Mouse (Mus musculus) bone marrow macrophage, adult 2 months (primary cell): ENCODE results near the gene Ccdc159. TPM values are rescaled to one million over a fixed set of nuclear protein-coding genes. Genes with fewer than 3 reads are reported as not detected.

Source experiments
- H3K27ac ChIP-seq: 2 replicates; pipeline ENCODE4 v1.5.1; 2012; ENCODE audit warnings: low read depth, low read length; ENCODE audit not compliant: insufficient read depth
- H3K4me1 ChIP-seq: 2 replicates; pipeline ENCODE4 v1.6.1; 2012; ENCODE audit warnings: low read length; ENCODE audit not compliant: control insufficient read depth, insufficient read depth
- H3K4me3 ChIP-seq: 2 replicates; pipeline ENCODE4 v1.5.1; 2012; ENCODE audit warnings: mild to moderate bottlenecking, low read length, moderate library complexity; ENCODE audit not compliant: insufficient read depth
- CTCF ChIP-seq: IDR thresholded peaks from 2 replicates; pipeline ENCODE4 v1.5.1; 2012; ENCODE audit warnings: low read depth, mild to moderate bottlenecking, low read length, moderate library complexity
- POLR2A ChIP-seq: IDR thresholded peaks from 2 replicates; pipeline ENCODE4 v1.6.1; 2012; ENCODE audit warnings: mild to moderate bottlenecking, low read depth, low read length, borderline replicate concordance
- polyA plus RNA-seq: library from polyadenylated mRNA; stranded (reverse); fragments of >200 nt; gene quantifications from 2 replicates; pipeline ENCODE4 v1.2.4, GENCODE M21; 2012; ENCODE audit not compliant: missing spikeins, insufficient read depth, insufficient read length

Ccdc159 gene
- polyA plus RNA-seq: 4.3 and 5.1 TPM in 2 replicates

- H3K27ac ChIP-seq: peak within 1 kb of the TSS; percentile 56
- H3K4me1 ChIP-seq: peaks cover 25% of the 10 kb centered on the region
- TF ChIP-seq CTCF (no peak), POLR2A (no peak)
- peak within 1 kb of the TSS; percentile 68 for H3K4me3 ChIP-seq
Measured at GRCm38 (mm10) chr9:21927208-21927753, at the start of gene Ccdc159, which contains the start of gene Tmem205. TSS of gene Ccdc159 (plus strand) at chr9:21927471. TSS of gene Tmem205 (minus strand) at chr9:21927556.

GRCm38 (mm10) chr9:21889229-21889628 lies 38.0 kb upstream of the Ccdc159 start:
- no peak overlapping the region for H3K27ac ChIP-seq
- no peak overlapping the region for H3K4me3 ChIP-seq

GRCm38 (mm10) chr9:21901223-21901820 lies 25.9 kb upstream of the Ccdc159 start:
- H3K4me1 ChIP-seq: no peaks in the 10 kb centered on the region
- H3K27ac ChIP-seq: no peak overlapping the region
- TF ChIP-seq POLR2A: no peak
- no peak for TF ChIP-seq CTCF
- peak overlapping the region; percentile 45 for H3K4me3 ChIP-seq

More at GRCm38 (mm10) chr9:21889229-21889628, 38.0 kb upstream of the Ccdc159 start:
- no peaks in the 10 kb centered on the region for H3K4me1 ChIP-seq
- TF ChIP-seq CTCF: no peak
- TF ChIP-seq POLR2A: no peak

GRCm38 (mm10) chr9:21904031-21904430 lies 23.2 kb upstream of the Ccdc159 start:
- peaks cover 5% of the 10 kb centered on the region; the same call in 1 of the 2 replicates for H3K4me1 ChIP-seq
- no peak overlapping the region for H3K27ac ChIP-seq
- no peak overlapping the region for H3K4me3 ChIP-seq
- TF ChIP-seq POLR2A (no peak), CTCF (no peak)

GRCm38 (mm10) chr9:21908216-21908615 lies 19.1 kb upstream of the Ccdc159 start:
- H3K27ac ChIP-seq: no peak overlapping the region
- no peak overlapping the region for H3K4me3 ChIP-seq
- H3K4me1 ChIP-seq: peaks cover 13% of the 10 kb centered on the region; the same call in 1 of the 2 replicates
- TF ChIP-seq CTCF: no peak
- TF ChIP-seq POLR2A: no peak

GRCm38 (mm10) chr9:21909474-21910223 lies 17.6 kb upstream of the Ccdc159 start:
- H3K4me1 ChIP-seq: peaks cover 13% of the 10 kb centered on the region; the same call in 1 of the 2 replicates
- TF ChIP-seq CTCF (no peak), POLR2A (no peak)
- H3K4me3 ChIP-seq: no peak overlapping the region
- no peak overlapping the region for H3K27ac ChIP-seq

- TF ChIP-seq CTCF: no peak
- TF ChIP-seq POLR2A: no peak
- no peak overlapping the region for H3K27ac ChIP-seq
- H3K4me1 ChIP-seq: peaks cover 3% of the 10 kb centered on the region; the same call in 1 of the 2 replicates
- peak overlapping the region; percentile 94 for H3K4me3 ChIP-seq
Measured at GRCm38 (mm10) chr9:21916851-21917492, 10.3 kb upstream of the Ccdc159 start.

GRCm38 (mm10) chr9:21917493-21918034 lies 9.7 kb upstream of the Ccdc159 start:
- peak overlapping the region; percentile 94 for H3K4me3 ChIP-seq
- H3K4me1 ChIP-seq: peaks cover 3% of the 10 kb centered on the region; the same call in 1 of the 2 replicates
- TF ChIP-seq POLR2A: no peak
- no peak for TF ChIP-seq CTCF
- H3K27ac ChIP-seq: no peak overlapping the region

GRCm38 (mm10) chr9:21918035-21918592 lies 9.2 kb upstream of the Ccdc159 start, which contains the start of gene Rab3d:
TSS of gene Rab3d (minus strand) at chr9:21918192.
- H3K4me3 ChIP-seq: peak within 1 kb of the TSS; percentile 94
- peaks cover 7% of the 10 kb centered on the region for H3K4me1 ChIP-seq
- H3K27ac ChIP-seq: no peak within 1 kb of the TSS
- TF ChIP-seq POLR2A (no peak), CTCF (no peak)
